Mouse (Mus musculus): ENCODE measurements at regions not wholly inside any gene's neighbourhood (a gene's known extent, or its start where the extent isn't known, plus 50 kb on each side); places are given as distances from the start of the nearest gene placed in this dataset.

GRCm38 (mm10) chr10:98745861-98746260 is 168.3 kb upstream of the Atp2b1 start:
- Histone ChIP-seq H3K9me3 (replicated peaks) (no peaks in the 10 kb centered on the region), H3K27ac (no peak overlapping the region), H3K36me3 (no peaks in the 10 kb centered on the region), H3K4me1 (peaks cover 5% of the 10 kb centered on the region; the same call in 1 of the 2 replicates), H3K27me3 (replicated peaks) (no peaks in the 10 kb centered on the region), H3K4me2 (no peak overlapping the region), H3K4me3 (no peak overlapping the region), H3K9ac (no peak overlapping the region)
- ATAC-seq: no peak
- WGBS (ENCODE audit: insufficient replicate concordance): 62% methylated on average over 5 of the region's 5 CpGs

- no peaks in the 10 kb centered on the region for H3K36me3 ChIP-seq
- no peak overlapping the region for H3K4me2 ChIP-seq
- no peaks in the 10 kb centered on the region for H3K27me3 ChIP-seq (replicated peaks)
- no peak overlapping the region for H3K9ac ChIP-seq
- no peak overlapping the region for H3K4me3 ChIP-seq
- H3K9me3 ChIP-seq (replicated peaks): no peaks in the 10 kb centered on the region
- no peak for ATAC-seq
- no peak overlapping the region for H3K27ac ChIP-seq
- 39% methylated on average over 3 of the region's 3 CpGs for WGBS (ENCODE audit: insufficient replicate concordance)
- H3K4me1 ChIP-seq: no peaks in the 10 kb centered on the region
These were observed 165.2 kb upstream of the Atp2b1 start for GRCm38 (mm10) chr10:98748856-98749583.

GRCm38 (mm10) chr10:98749584-98749947 is 164.6 kb upstream of the Atp2b1 start:
- Histone ChIP-seq H3K4me2 (no peak overlapping the region), H3K27me3 (replicated peaks) (no peaks in the 10 kb centered on the region), H3K9ac (no peak overlapping the region), H3K27ac (no peak overlapping the region), H3K36me3 (no peaks in the 10 kb centered on the region), H3K4me3 (no peak overlapping the region), H3K4me1 (no peaks in the 10 kb centered on the region), H3K9me3 (replicated peaks) (no peaks in the 10 kb centered on the region)
- 74% methylated on average over 4 of the region's 4 CpGs for WGBS (ENCODE audit: insufficient replicate concordance)
- no peak for ATAC-seq

GRCm38 (mm10) chr10:98751376-98752058 is 162.7 kb upstream of the Atp2b1 start:
- no peak for ATAC-seq
- no peak overlapping the region for H3K4me2 ChIP-seq
- 65% methylated on average over 11 of the region's 11 CpGs for WGBS (ENCODE audit: insufficient replicate concordance)
- no peaks in the 10 kb centered on the region for H3K4me1 ChIP-seq
- no peak overlapping the region for H3K9ac ChIP-seq
- no peaks in the 10 kb centered on the region for H3K36me3 ChIP-seq
- no peak overlapping the region for H3K4me3 ChIP-seq
- no peaks in the 10 kb centered on the region for H3K9me3 ChIP-seq (replicated peaks)
- H3K27ac ChIP-seq: no peak overlapping the region
- no peaks in the 10 kb centered on the region for H3K27me3 ChIP-seq (replicated peaks)

- H3K4me1 ChIP-seq: no peaks in the 10 kb centered on the region
- ATAC-seq: no peak
- no peaks in the 10 kb centered on the region for H3K36me3 ChIP-seq
- H3K27me3 ChIP-seq (replicated peaks): no peaks in the 10 kb centered on the region
- H3K9ac ChIP-seq: no peak overlapping the region
- H3K9me3 ChIP-seq (replicated peaks): no peaks in the 10 kb centered on the region
- H3K4me2 ChIP-seq: no peak overlapping the region
- no peak overlapping the region for H3K4me3 ChIP-seq
- no peak overlapping the region for H3K27ac ChIP-seq
These were observed 153.1 kb upstream of the Atp2b1 start for GRCm38 (mm10) chr10:98761080-98761479.

GRCm38 (mm10) chr10:98765786-98766419 is 148.3 kb upstream of the Atp2b1 start:
- ATAC-seq: no peak
- 58% methylated on average over 11 of the region's 11 CpGs for WGBS (ENCODE audit: insufficient replicate concordance)

GRCm38 (mm10) chr10:98779783-98780182 is 134.4 kb upstream of the Atp2b1 start:
- no peaks in the 10 kb centered on the region for H3K27me3 ChIP-seq (replicated peaks)
- H3K4me2 ChIP-seq: no peak overlapping the region
- ATAC-seq: no peak
- H3K4me3 ChIP-seq: no peak overlapping the region
- H3K36me3 ChIP-seq: no peaks in the 10 kb centered on the region
- H3K9me3 ChIP-seq (replicated peaks): no peaks in the 10 kb centered on the region
- H3K27ac ChIP-seq: no peak overlapping the region
- peaks cover 3% of the 10 kb centered on the region; the same call in 1 of the 2 replicates for H3K4me1 ChIP-seq
- WGBS (ENCODE audit: insufficient replicate concordance): 14% methylated on average over 1 of the region's 1 CpGs
- H3K9ac ChIP-seq: no peak overlapping the region

More at GRCm38 (mm10) chr10:98765786-98766419, 148.3 kb upstream of the Atp2b1 start:
- no peak overlapping the region for H3K27ac ChIP-seq
- no peaks in the 10 kb centered on the region for H3K27me3 ChIP-seq (replicated peaks)
- no peak overlapping the region for H3K4me2 ChIP-seq
- no peaks in the 10 kb centered on the region for H3K36me3 ChIP-seq
- no peak overlapping the region for H3K4me3 ChIP-seq
- H3K9me3 ChIP-seq (replicated peaks): no peaks in the 10 kb centered on the region
- no peaks in the 10 kb centered on the region for H3K4me1 ChIP-seq
- no peak overlapping the region for H3K9ac ChIP-seq

GRCm38 (mm10) chr10:98780938-98781337 is 133.3 kb upstream of the Atp2b1 start:
- Histone ChIP-seq H3K27me3 (replicated peaks) (no peaks in the 10 kb centered on the region), H3K4me2 (no peak overlapping the region), H3K9ac (no peak overlapping the region), H3K4me1 (peaks cover 3% of the 10 kb centered on the region; the same call in 1 of the 2 replicates), H3K4me3 (no peak overlapping the region), H3K36me3 (no peaks in the 10 kb centered on the region), H3K9me3 (replicated peaks) (no peaks in the 10 kb centered on the region), H3K27ac (no peak overlapping the region)
- 61% methylated on average over 5 of the region's 5 CpGs for WGBS (ENCODE audit: insufficient replicate concordance)
- no peak for ATAC-seq

GRCm38 (mm10) chr10:98781888-98782351 is 132.3 kb upstream of the Atp2b1 start:
- no peak overlapping the region for H3K4me2 ChIP-seq
- no peak overlapping the region for H3K9ac ChIP-seq
- H3K27me3 ChIP-seq (replicated peaks): no peaks in the 10 kb centered on the region
- ATAC-seq: no peak
- no peak overlapping the region for H3K27ac ChIP-seq
- H3K4me1 ChIP-seq: peaks cover 3% of the 10 kb centered on the region; the same call in 1 of the 2 replicates
- H3K36me3 ChIP-seq: no peaks in the 10 kb centered on the region
- H3K9me3 ChIP-seq (replicated peaks): no peaks in the 10 kb centered on the region
- 17% methylated on average over 3 of the region's 3 CpGs for WGBS (ENCODE audit: insufficient replicate concordance)
- H3K4me3 ChIP-seq: no peak overlapping the region

GRCm38 (mm10) chr10:98785411-98785810 is 128.8 kb upstream of the Atp2b1 start:
- Histone ChIP-seq H3K27ac (no peak overlapping the region), H3K9me3 (replicated peaks) (no peaks in the 10 kb centered on the region), H3K27me3 (replicated peaks) (no peaks in the 10 kb centered on the region), H3K9ac (no peak overlapping the region), H3K4me1 (no peaks in the 10 kb centered on the region), H3K4me2 (no peak overlapping the region), H3K4me3 (no peak overlapping the region), H3K36me3 (no peaks in the 10 kb centered on the region)
- no peak for ATAC-seq
- WGBS (ENCODE audit: insufficient replicate concordance): 30% methylated on average over 1 of the region's 1 CpGs

- H3K9me3 ChIP-seq (replicated peaks): no peaks in the 10 kb centered on the region
- ATAC-seq: no peak
- no peaks in the 10 kb centered on the region for H3K36me3 ChIP-seq
- H3K27ac ChIP-seq: no peak overlapping the region
- no peak overlapping the region for H3K4me3 ChIP-seq
- no peak overlapping the region for H3K4me2 ChIP-seq
- H3K4me1 ChIP-seq: no peaks in the 10 kb centered on the region
- no peaks in the 10 kb centered on the region for H3K27me3 ChIP-seq (replicated peaks)
- 55% methylated on average over 4 of the region's 4 CpGs for WGBS (ENCODE audit: insufficient replicate concordance)
- H3K9ac ChIP-seq: no peak overlapping the region
These were observed 128.1 kb upstream of the Atp2b1 start for GRCm38 (mm10) chr10:98786089-98786488.

GRCm38 (mm10) chr10:98789763-98790162 is 124.4 kb upstream of the Atp2b1 start:
- 85% methylated on average over 9 of the region's 9 CpGs for WGBS (ENCODE audit: insufficient replicate concordance)
- no peaks in the 10 kb centered on the region for H3K27me3 ChIP-seq (replicated peaks)
- no peak overlapping the region for H3K9ac ChIP-seq
- H3K36me3 ChIP-seq: no peaks in the 10 kb centered on the region
- H3K27ac ChIP-seq: no peak overlapping the region
- H3K4me2 ChIP-seq: no peak overlapping the region
- ATAC-seq: no peak
- H3K9me3 ChIP-seq (replicated peaks): no peaks in the 10 kb centered on the region
- no peak overlapping the region for H3K4me3 ChIP-seq
- no peaks in the 10 kb centered on the region for H3K4me1 ChIP-seq
